Mouse (Mus musculus): Measurements from ENCODE around the gene Slc4a5.
A peak's percentile ranks its signal among the peaks of the same experiment; 100 is the strongest.

Gene Slc4a5

GRCm38 (mm10) chr6:83350851-83351405, 131.3 kb downstream of the Slc4a5 start:
- DNase-seq (ENCODE audit: low spot score in 2 of 2), result peak in 1 of 2 experiments; percentile 31

- peak in 1 of 2 experiments; percentile 30 for DNase-seq (ENCODE audit: low spot score in 2 of 2)
Observed at GRCm38 (mm10) chr6:83351490-83352160, 132.0 kb downstream of the Slc4a5 start.

- peak in 1 of 2 experiments; percentile 65 for DNase-seq (ENCODE audit: low spot score in 2 of 2)
Observed at GRCm38 (mm10) chr6:83352666-83353410, 133.2 kb downstream of the Slc4a5 start.
